17 mouse cellular contexts compared by ENCODE assay signal in the genomic region with DNA sequence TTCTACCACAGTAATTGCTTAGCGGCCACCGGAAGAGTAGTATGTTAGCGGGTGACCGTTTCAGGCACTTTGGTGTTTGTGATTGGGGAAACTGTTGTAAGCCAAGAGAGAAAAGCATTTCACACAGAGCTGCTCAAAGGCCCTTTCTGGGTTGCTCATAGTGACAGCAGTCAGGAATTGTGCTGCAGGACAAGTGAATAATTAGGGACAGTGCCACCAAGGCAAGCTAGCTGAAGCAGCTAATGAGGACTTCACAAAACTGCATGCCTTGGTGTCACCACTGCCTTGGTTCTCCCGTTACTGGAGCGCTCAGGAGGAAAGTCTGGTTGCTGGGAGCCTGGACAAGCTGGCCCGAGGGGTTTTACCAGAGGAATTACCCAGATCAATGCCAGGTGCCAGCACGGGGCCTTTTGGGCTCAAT.
DNase-seq lines count a peak whose midpoint lies in the region; ATAC-seq and TF ChIP-seq lines count a peak whose summit lies in the region.
"Had no signal": no experiment of that assay in that cellular context is flagged by ENCODE, and none has a peak within 500 bp of the region (broad histone marks: within the 10 kb centered on the region; RNA-seq: fewer than 3 reads in every experiment).

No protein-coding gene starts in this region.

- DNase-seq in layer of hippocampus, adult 9-11 months: peak; percentile 18
- DNase-seq in layer of hippocampus, adult 11-12 months (ENCODE audit: low spot score): no peak
- DNase-seq in brain, embryonic 14.5 days (ENCODE audit: low read depth): peak; percentile 87
- DNase-seq in embryonic facial prominence, embryonic 11.5 days (ENCODE audit: low spot score): peak; percentile 18
- DNase-seq: adrenal gland, postnatal 25 days; cerebellum, adult 9-11 months; gastrocnemius, postnatal 14 days; kidney, postnatal 36 days; right cerebral cortex, postnatal 14 days had no signal

- H3K4me2 ChIP-seq in embryonic facial prominence, embryonic 11.5 days (ENCODE audit: low read depth, low read length): no peak overlapping the region
- 0 out of 2 replicates have a peak overlapping the region, but pooled peaks have one; percentile 1 for H3K4me2 ChIP-seq in hindbrain, embryonic 16.5 days (ENCODE audit: low read length)
- H3K4me2 ChIP-seq in heart, embryonic 12.5 days: no peak overlapping the region
- H3K4me2 ChIP-seq: heart, embryonic 13.5 days; liver, embryonic 15.5 days; neural tube, embryonic 12.5 days had no signal

- TF ChIP-seq CTCF in brain, embryonic 14.5 days (IDR thresholded peaks at IDR 0.05; ENCODE audit: borderline replicate concordance, extremely low read depth, insufficient read depth, insufficient read length): no peak

- H3K36me3 ChIP-seq in embryonic facial prominence, embryonic 11.5 days (replicated peaks; ENCODE audit: control insufficient read depth, insufficient read depth, low read depth, low read length): no peaks in the 10 kb centered on the region
- no peaks in the 10 kb centered on the region for H3K36me3 ChIP-seq in hindbrain, embryonic 16.5 days (ENCODE audit: control insufficient read depth, insufficient read depth, low read length)
- no peaks in the 10 kb centered on the region for H3K36me3 ChIP-seq in heart, embryonic 12.5 days
- H3K36me3 ChIP-seq: heart, embryonic 13.5 days; liver, embryonic 15.5 days; neural tube, embryonic 12.5 days had no signal

- TF ChIP-seq POLR2A in brain, embryonic 14.5 days (IDR thresholded peaks at IDR 0.05; ENCODE audit: borderline replicate concordance, extremely low read depth, insufficient read depth, insufficient read length, poor library complexity, severe bottlenecking): no peak

- H3K27ac ChIP-seq in embryonic facial prominence, embryonic 11.5 days (replicated peaks; ENCODE audit: low read depth, low read length): no peak overlapping the region
- H3K27ac ChIP-seq in hindbrain, embryonic 16.5 days (ENCODE audit: low read depth, low read length): no peak overlapping the region
- no peak overlapping the region for H3K27ac ChIP-seq in heart, embryonic 12.5 days (ENCODE audit: poor library complexity, severe bottlenecking)
- H3K27ac ChIP-seq: heart, embryonic 13.5 days; liver, embryonic 15.5 days; neural tube, embryonic 12.5 days had no signal

- H3K27me3 ChIP-seq in embryonic facial prominence, embryonic 11.5 days (ENCODE audit: control insufficient read depth, insufficient read depth, low read length): no peaks in the 10 kb centered on the region
- no peaks in the 10 kb centered on the region for H3K27me3 ChIP-seq in hindbrain, embryonic 16.5 days (replicated peaks; ENCODE audit: control insufficient read depth, insufficient read depth, low read length)
- H3K27me3 ChIP-seq in heart, embryonic 12.5 days (replicated peaks): 0 out of 2 replicates have a peak, but pooled peaks cover 4% of the 10 kb centered on the region
- H3K27me3 ChIP-seq: CH12.LX; heart, embryonic 13.5 days; liver, embryonic 15.5 days; neural tube, embryonic 12.5 days had no signal

- ATAC-seq in embryonic facial prominence, embryonic 11.5 days (replicated peaks; ENCODE audit: insufficient number of reproducible peaks, low FRiP score, low TSS enrichment, low read depth): no peak
- peak; percentile 90 for ATAC-seq in hindbrain, embryonic 16.5 days
- ATAC-seq in heart, embryonic 12.5 days (ENCODE audit: insufficient number of reproducible peaks, low FRiP score): no peak
- no peak for ATAC-seq in erythroblast, adult 5-6 weeks (replicated peaks; ENCODE audit: low FRiP score, poor library complexity, severe bottlenecking)
- ATAC-seq: inflammation-experienced regulatory T-cells, adult 6 months had no signal

- WGBS in embryonic facial prominence, embryonic 11.5 days: 72% methylated on average over 8 of the region's 8 CpGs
- WGBS in hindbrain, embryonic 16.5 days: 46% methylated on average over 8 of the region's 8 CpGs
- WGBS in heart, embryonic 12.5 days: 91% methylated on average over 8 of the region's 8 CpGs

- no peak overlapping the region for H3K9ac ChIP-seq in embryonic facial prominence, embryonic 11.5 days (replicated peaks; ENCODE audit: low read length)
- no peak overlapping the region for H3K9ac ChIP-seq in hindbrain, embryonic 16.5 days (ENCODE audit: low read depth, low read length)
- H3K9ac ChIP-seq in heart, embryonic 12.5 days: no peak overlapping the region
- H3K9ac ChIP-seq: heart, embryonic 13.5 days; liver, embryonic 15.5 days; neural tube, embryonic 12.5 days had no signal

- H3K9me3 ChIP-seq in embryonic facial prominence, embryonic 11.5 days (replicated peaks; ENCODE audit: control insufficient read depth, low read length): no peaks in the 10 kb centered on the region
- no peaks in the 10 kb centered on the region for H3K9me3 ChIP-seq in hindbrain, embryonic 16.5 days (ENCODE audit: control insufficient read depth, low read length)
- H3K9me3 ChIP-seq in heart, embryonic 12.5 days (replicated peaks): 0 out of 2 replicates have a peak, but pooled peaks cover 6% of the 10 kb centered on the region
- H3K9me3 ChIP-seq: heart, embryonic 13.5 days; liver, embryonic 15.5 days; neural tube, embryonic 12.5 days had no signal

- H3K4me3 ChIP-seq in embryonic facial prominence, embryonic 11.5 days (ENCODE audit: low read depth, low read length): no peak overlapping the region
- H3K4me3 ChIP-seq in hindbrain, embryonic 16.5 days (ENCODE audit: low read length): no peak overlapping the region
- H3K4me3 ChIP-seq in heart, embryonic 12.5 days: no peak overlapping the region
- H3K4me3 ChIP-seq: heart, embryonic 13.5 days; liver, embryonic 15.5 days; neural tube, embryonic 12.5 days had no signal

- H3K4me1 ChIP-seq in embryonic facial prominence, embryonic 11.5 days (ENCODE audit: control insufficient read depth, insufficient read depth, low read length): no peaks in the 10 kb centered on the region
- H3K4me1 ChIP-seq in hindbrain, embryonic 16.5 days (ENCODE audit: control insufficient read depth, insufficient read depth, low read depth, low read length): no peaks in the 10 kb centered on the region; the same call in 1 of the 2 replicates
- peaks cover 7% of the 10 kb centered on the region for H3K4me1 ChIP-seq in heart, embryonic 12.5 days (replicated peaks)
- H3K4me1 ChIP-seq: neural tube, embryonic 12.5 days had no signal
